In the genomic region with DNA sequence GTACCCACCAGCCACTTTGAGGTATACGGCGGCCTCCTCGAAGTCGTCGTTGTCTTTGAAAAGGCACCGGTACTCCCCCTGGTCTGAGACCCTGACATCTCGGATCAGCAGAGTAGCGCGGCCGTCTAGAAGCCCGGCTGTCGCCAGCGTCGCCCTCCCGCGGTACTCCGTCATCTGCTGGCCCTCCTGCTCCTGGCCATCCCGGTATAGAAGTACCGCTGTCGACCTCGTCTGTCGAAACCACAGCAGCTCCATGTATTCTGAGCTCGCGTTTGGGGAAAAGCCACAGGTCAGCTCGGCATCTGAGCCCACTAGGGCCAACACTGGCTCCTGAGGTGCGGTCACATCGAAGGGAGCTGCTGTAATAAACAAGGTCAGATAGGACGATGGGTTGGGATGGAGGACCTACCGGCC, we compare ENCODE assay signal across 8 mouse cellular contexts. TPM values are rescaled to one million over a fixed set of nuclear protein-coding genes. Genes with fewer than 3 reads are reported as not detected.
A peak's percentile ranks its signal among the peaks of the same experiment; 100 is the strongest.
DNase-seq lines count a peak whose midpoint lies in the region; ATAC-seq and TF ChIP-seq lines count a peak whose summit lies in the region.

No protein-coding gene starts in this region.

- TF ChIP-seq RAD21 in CH12.LX (IDR thresholded peaks at IDR 0.05; ENCODE audit: low read depth, low read length): no peak

- H3ac ChIP-seq in C2C12 (ENCODE audit: control insufficient read depth, insufficient read length, low read depth): peak overlapping the region; percentile 55

- no peaks in the 10 kb centered on the region for H3K27me3 ChIP-seq in C2C12 (ENCODE audit: control insufficient read depth, insufficient read depth, insufficient read length)
- H3K27me3 ChIP-seq in CH12.LX (replicated peaks): peaks cover 24% of the 10 kb centered on the region
- no peaks in the 10 kb centered on the region for H3K27me3 ChIP-seq in kidney, embryonic 15.5 days

- DNase-seq in CH12.LX (ENCODE audit: extremely low read depth): no peak
- peak; percentile 57 for DNase-seq in cerebellum, adult 9-11 months
- DNase-seq in heart, adult 9 months (ENCODE audit: low spot score in 2 of 2): peak; percentile 18 to 19
- DNase-seq in lung, postnatal 25 days (ENCODE audit: low spot score): peak; percentile 10
- peak; percentile 19 for DNase-seq in right cerebral cortex, postnatal 4 days
- DNase-seq in urinary bladder, postnatal 4 days (ENCODE audit: low spot score in 2 of 2): no peak

- TF ChIP-seq POLR2A in CH12.LX (IDR thresholded peaks at IDR 0.05; ENCODE audit: low read depth, low read length): no peak

- dilution Hi-C loops in CH12.LX (cut with MboI; ENCODE audit: extremely low pct_ligation_motif_present, extremely low pct_unique_long_range_greater_than_20kb, low sequenced_read_pairs): no loop called here

- WGBS in kidney, embryonic 15.5 days: 0% methylated on average over 29 of the region's 29 CpGs

- H3K79me3 ChIP-seq in C2C12 (ENCODE audit: low read depth): no peaks in the 10 kb centered on the region

- H3K9ac ChIP-seq in CH12.LX (ENCODE audit: insufficient read depth, low read depth): peak overlapping the region; percentile 21; the same call in 1 of the 2 replicates
- H3K9ac ChIP-seq in kidney, embryonic 15.5 days: peak overlapping the region; percentile 50

- TF ChIP-seq EP300 in CH12.LX (IDR thresholded peaks at IDR 0.05; ENCODE audit: low read length): no peak

- H3K36me3 ChIP-seq in C2C12 (ENCODE audit: control insufficient read depth, insufficient read depth): no peaks in the 10 kb centered on the region
- no peaks in the 10 kb centered on the region for H3K36me3 ChIP-seq in CH12.LX (replicated peaks in 1 of 2; ENCODE audit: control insufficient read depth in 1 of 2, insufficient read depth in 1 of 2, low read length in 1 of 2)
- no peaks in the 10 kb centered on the region for H3K36me3 ChIP-seq in kidney, embryonic 15.5 days

- TF ChIP-seq CTCF in C2C12 (IDR thresholded peaks at IDR 0.05; ENCODE audit: control insufficient read depth, insufficient read depth, insufficient read length) (no peak), CH12.LX (conservative IDR thresholded peaks at IDR 0.05 in 1 of 2, IDR thresholded peaks at IDR 0.05 in 1 of 2; ENCODE audit: low read depth in 2 of 2, low read length in 2 of 2) (no peak)

- H3K27ac ChIP-seq in CH12.LX (ENCODE audit: insufficient read depth, low read depth): no peak overlapping the region
- H3K27ac ChIP-seq in kidney, embryonic 15.5 days: no peak overlapping the region

- H3K4me1 ChIP-seq in CH12.LX (ENCODE audit: control insufficient read depth in 1 of 2, insufficient read depth in 2 of 2): peaks cover 0 to 5% of the 10 kb centered on the region in 2 experiments; a peak in 1 of 4 replicates
- peaks cover 31% of the 10 kb centered on the region for H3K4me1 ChIP-seq in kidney, embryonic 15.5 days

- ATAC-seq in kidney, embryonic 15.5 days (replicated peaks; ENCODE audit: low FRiP score): peak; percentile 26; the same call in 1 of the 2 replicates

- no peaks in the 10 kb centered on the region for H3K9me3 ChIP-seq in CH12.LX (replicated peaks; ENCODE audit: low read length)
- H3K9me3 ChIP-seq in kidney, embryonic 15.5 days (replicated peaks): no peaks in the 10 kb centered on the region

- H3K79me2 ChIP-seq in C2C12 (ENCODE audit: control insufficient read depth, insufficient read depth): no peaks in the 10 kb centered on the region
- H3K79me2 ChIP-seq in CH12.LX (replicated peaks; ENCODE audit: control insufficient read depth, extremely low read depth, insufficient read depth, poor library complexity, severe bottlenecking): no peaks in the 10 kb centered on the region

- in situ Hi-C loops in CH12.LX (cut with MboI; ENCODE audit: low pct_ligation_motif_present, low pct_unique_long_range_greater_than_20kb, low sequenced_read_pairs): no loop called here

- peak overlapping the region; percentile 90 for H3K4me2 ChIP-seq in CH12.LX (ENCODE audit: insufficient read depth, low read depth, poor library complexity, severe bottlenecking)
- H3K4me2 ChIP-seq in kidney, embryonic 15.5 days: peak overlapping the region; percentile 95

- H3K4me3 ChIP-seq in C2C12 (ENCODE audit: insufficient read depth, poor library complexity, severe bottlenecking) (peak overlapping the region; percentile 23), CH12.LX (replicated peaks in 1 of 3; ENCODE audit: low read depth in 2 of 3, low read length in 2 of 3, poor library complexity in 1 of 3) (peak overlapping the region; percentile 53 to 71 (median 56))
- H3K4me3 ChIP-seq in kidney, embryonic 15.5 days (replicated peaks): peak overlapping the region; percentile 62

TF ChIP-seq in C2C12, 6 proteins besides CTCF, POLR2A, EP300 and RAD21:
- TF ChIP-seq MAX (IDR thresholded peaks at IDR 0.05) (no peak), CEBPB (IDR thresholded peaks at IDR 0.05; ENCODE audit: low read depth) (no peak)

TF ChIP-seq in CH12.LX, 34 proteins besides CTCF, POLR2A, EP300 and RAD21:
- TF ChIP-seq UBTF (IDR thresholded peaks at IDR 0.05; ENCODE audit: low read depth, low read length) (peak; percentile 91), KAT2A (IDR thresholded peaks at IDR 0.05; ENCODE audit: insufficient replicate concordance, low read length) (no peak), ZMIZ1 (IDR thresholded peaks at IDR 0.05; ENCODE audit: low read depth, low read length) (no peak), MYC (IDR thresholded peaks at IDR 0.05; ENCODE audit: low read depth, low read length) (no peak), SIN3A (IDR thresholded peaks at IDR 0.05; ENCODE audit: low read length) (no peak), ZNF384 (IDR thresholded peaks at IDR 0.05; ENCODE audit: low read depth, low read length) (no peak), ZKSCAN1 (IDR thresholded peaks at IDR 0.05; ENCODE audit: borderline replicate concordance, low read depth, low read length) (no peak), CHD1 (IDR thresholded peaks at IDR 0.05; ENCODE audit: low read depth, low read length) (no peak; the same call in 1 of the 2 replicates)

RNA-seq across cellular contexts. Expression of a gene that starts 1.5 kb away (rescaled TPM):
- polyA plus RNA-seq in C2C12 (2012; fragmentation: generic; extraction: Trizol) (not detected), CH12.LX (2012; ENCODE audit: insufficient read length, low read depth) (0.08 and 0.21 TPM in 2 replicates)
- total RNA-seq in CH12.LX (2012; rRNA removed) (0.38 and 0.51 TPM in 2 replicates), CH12.LX (2014; rRNA removed) (0.20 TPM in 2 replicates)
- 0.08 and 0.12 TPM in 2 replicates for polyA plus RNA-seq in kidney, embryonic 15.5 days (2015; fragmentation: Nextera tagmentation; extraction: Ambion mirVana)

RNA-seq across cellular contexts. Expression of a gene that starts 24.4 kb away (rescaled TPM):
- polyA plus RNA-seq in C2C12 (2012; fragmentation: generic; extraction: Trizol) (0.07 TPM), CH12.LX (2012; ENCODE audit: insufficient read length, low read depth) (2.1 and 2.8 TPM in 2 replicates)
- total RNA-seq in CH12.LX (2012; rRNA removed) (1.1 and 1.3 TPM in 2 replicates), CH12.LX (2014; rRNA removed) (1.2 and 1.3 TPM in 2 replicates)
- polyA plus RNA-seq in kidney, embryonic 15.5 days (2015; fragmentation: Nextera tagmentation; extraction: Ambion mirVana): 0.55 and 0.71 TPM in 2 replicates

RNA-seq across cellular contexts. Expression of a gene that starts 40.6 kb away (rescaled TPM):
- 11.2 TPM for polyA plus RNA-seq in C2C12 (2012; fragmentation: generic; extraction: Trizol)
- 10.1 and 13.1 TPM in 2 replicates for total RNA-seq in CH12.LX (2012; rRNA removed)
- total RNA-seq in CH12.LX (2014; rRNA removed): 14.4 and 15.4 TPM in 2 replicates
- 11.7 and 12.9 TPM in 2 replicates for polyA plus RNA-seq in CH12.LX (2012; ENCODE audit: insufficient read length, low read depth)
- 13.5 and 13.7 TPM in 2 replicates for polyA plus RNA-seq in kidney, embryonic 15.5 days (2015; fragmentation: Nextera tagmentation; extraction: Ambion mirVana)

Comparison
In these comparisons a context has a peak if more than half of its experiments do, and no peak if none do; other contexts are left out.
1. DNase-seq: peak in cerebellum, adult 9-11 months (single experiment), heart, adult 9 months (2 of 2), lung, postnatal 25 days (single experiment) and right cerebral cortex, postnatal 4 days (single experiment); none in CH12.LX (single experiment) and urinary bladder, postnatal 4 days (0 of 2).
2. Peak in every context shown above with its lines, with median percentiles within 50 percentile points of each other: H3K4me3 ChIP-seq.